14 mouse cellular contexts compared by ENCODE assay signal in the genomic region with DNA sequence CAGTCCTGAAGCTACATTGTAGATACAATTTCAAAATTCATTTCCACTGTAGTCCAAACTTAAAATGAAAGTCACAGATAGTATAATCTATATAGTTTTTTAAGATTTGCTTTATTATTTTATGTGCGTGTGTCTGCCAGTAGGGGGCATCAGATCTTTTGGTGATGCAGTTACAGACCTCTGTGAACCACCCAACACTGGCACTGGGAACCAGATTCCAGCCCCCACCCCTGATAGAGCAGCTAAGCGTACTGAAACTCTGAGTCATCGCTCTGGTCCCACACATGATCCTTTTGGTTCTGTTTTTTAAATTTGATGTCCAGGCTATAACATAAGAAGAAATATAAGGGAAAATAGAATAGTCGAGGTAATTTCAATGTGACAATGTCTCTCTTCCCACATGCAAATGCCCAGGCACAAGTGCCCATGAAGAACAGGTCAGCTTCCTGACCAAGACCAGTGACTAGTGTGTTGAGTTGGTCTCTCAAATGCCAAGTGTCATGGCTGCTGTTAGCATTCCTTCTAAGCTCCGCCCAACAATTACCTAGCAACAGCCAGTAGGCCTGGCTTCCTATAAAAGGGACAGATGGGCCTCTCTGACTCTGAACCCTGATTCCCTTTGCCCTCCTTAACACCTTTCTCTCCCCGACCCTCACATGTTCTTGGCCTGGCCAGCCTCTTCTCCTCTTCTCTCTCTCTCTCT.
DNase-seq lines count a peak whose midpoint lies in the region; ATAC-seq and TF ChIP-seq lines count a peak whose summit lies in the region.
"Had no signal": no experiment of that assay in that cellular context is flagged by ENCODE, and none has a peak within 500 bp of the region (broad histone marks: within the 10 kb centered on the region; RNA-seq: fewer than 3 reads in every experiment).

No protein-coding gene starts in this region.

- H3K4me3 ChIP-seq in heart, embryonic 12.5 days, result no peak overlapping the region
- H3K4me3 ChIP-seq in neural tube, embryonic 11.5 days (ENCODE audit: low read depth, low read length), result no peak overlapping the region
- no peak overlapping the region for H3K4me3 ChIP-seq in hindbrain, embryonic 13.5 days
- H3K4me3 ChIP-seq in stomach, postnatal 0 days (ENCODE audit: low read depth, low read length), result no peak overlapping the region
- H3K4me3 ChIP-seq: embryonic facial prominence, embryonic 15.5 days; liver, embryonic 13.5 days; midbrain, embryonic 12.5 days had no signal

- ATAC-seq in heart, embryonic 12.5 days (ENCODE audit: insufficient number of reproducible peaks, low FRiP score), result no peak
- ATAC-seq in neural tube, embryonic 11.5 days (ENCODE audit: insufficient read depth, low FRiP score, low TSS enrichment), result no peak
- no peak for ATAC-seq in hindbrain, embryonic 13.5 days (ENCODE audit: low FRiP score)
- no peak for ATAC-seq in stomach, postnatal 0 days (ENCODE audit: low FRiP score, low TSS enrichment)

- no peaks in the 10 kb centered on the region for H3K9me3 ChIP-seq in heart, embryonic 12.5 days (replicated peaks)
- no peaks in the 10 kb centered on the region for H3K9me3 ChIP-seq in neural tube, embryonic 11.5 days (ENCODE audit: control insufficient read depth, low read length)
- no peaks in the 10 kb centered on the region for H3K9me3 ChIP-seq in hindbrain, embryonic 13.5 days
- H3K9me3 ChIP-seq in stomach, postnatal 0 days (ENCODE audit: control insufficient read depth, low read length), result no peaks in the 10 kb centered on the region
- H3K9me3 ChIP-seq: embryonic facial prominence, embryonic 15.5 days; liver, embryonic 13.5 days; midbrain, embryonic 12.5 days had no signal

- no peak for TF ChIP-seq EP300 in stomach, postnatal 0 days (optimal IDR thresholded peaks at IDR 0.05)

- peak; percentile 52 for TF ChIP-seq CTCF in stomach, postnatal 0 days (IDR thresholded peaks at IDR 0.05; ENCODE audit: low read depth)

- H3K9ac ChIP-seq in heart, embryonic 12.5 days, result no peak overlapping the region
- no peak overlapping the region for H3K9ac ChIP-seq in neural tube, embryonic 11.5 days (ENCODE audit: low read length)
- H3K9ac ChIP-seq in hindbrain, embryonic 13.5 days, result no peak overlapping the region
- H3K9ac ChIP-seq in stomach, postnatal 0 days (ENCODE audit: low read length), result no peak overlapping the region
- H3K9ac ChIP-seq: embryonic facial prominence, embryonic 15.5 days; liver, embryonic 13.5 days; midbrain, embryonic 12.5 days had no signal

- no peaks in the 10 kb centered on the region for H3K27me3 ChIP-seq in heart, embryonic 12.5 days (replicated peaks)
- no peaks in the 10 kb centered on the region for H3K27me3 ChIP-seq in neural tube, embryonic 11.5 days (ENCODE audit: control insufficient read depth, insufficient read depth, low read length)
- H3K27me3 ChIP-seq in hindbrain, embryonic 13.5 days, result 0 out of 2 replicates have a peak, but pooled peaks cover 10% of the 10 kb centered on the region
- H3K27me3 ChIP-seq in stomach, postnatal 0 days (ENCODE audit: control insufficient read depth, insufficient read depth, low read length), result no peaks in the 10 kb centered on the region
- H3K27me3 ChIP-seq: embryonic facial prominence, embryonic 15.5 days; liver, embryonic 13.5 days had no signal

- intact Hi-C loops in gastrocnemius, postnatal 36 days (cut with DNase I), result no loop called here

- DNase-seq in heart, adult 9 months (ENCODE audit: low spot score in 2 of 2), result no peak
- DNase-seq in neural tube, embryonic 11.5 days (ENCODE audit: low spot score), result no peak
- no peak for DNase-seq in neural tube, embryonic 10.5 days (ENCODE audit: extremely low spot score, low spot score)
- DNase-seq in stomach, postnatal 0 days (ENCODE audit: low spot score), result no peak
- no peak for DNase-seq in yolk sac, embryonic 10.5 days (ENCODE audit: low spot score)
- DNase-seq in gastrocnemius, postnatal 36 days, result no peak
- DNase-seq: kidney, adult 8-10 months; layer of hippocampus, postnatal 36 days; liver, embryonic 13.5 days had no signal

- H3K4me1 ChIP-seq in heart, embryonic 12.5 days (replicated peaks), result peaks cover 50% of the 10 kb centered on the region
- peaks cover 32% of the 10 kb centered on the region for H3K4me1 ChIP-seq in neural tube, embryonic 11.5 days (ENCODE audit: control insufficient read depth, insufficient read depth, low read length)
- H3K4me1 ChIP-seq in hindbrain, embryonic 13.5 days (replicated peaks), result peaks cover 57% of the 10 kb centered on the region
- H3K4me1 ChIP-seq in stomach, postnatal 0 days (replicated peaks; ENCODE audit: control insufficient read depth, insufficient read depth), result no peaks in the 10 kb centered on the region
- H3K4me1 ChIP-seq: liver, embryonic 13.5 days had no signal

- peak overlapping the region; percentile 62; the same call in 1 of the 2 replicates for H3K27ac ChIP-seq in heart, embryonic 12.5 days (ENCODE audit: poor library complexity, severe bottlenecking)
- H3K27ac ChIP-seq in neural tube, embryonic 11.5 days (ENCODE audit: low read depth, low read length), result peak overlapping the region; percentile 15; the same call in 1 of the 2 replicates
- peak overlapping the region; percentile 69 for H3K27ac ChIP-seq in hindbrain, embryonic 13.5 days
- no peak overlapping the region; the same call in 1 of the 2 replicates for H3K27ac ChIP-seq in stomach, postnatal 0 days (replicated peaks)
- H3K27ac ChIP-seq: liver, embryonic 13.5 days had no signal

- no peaks in the 10 kb centered on the region for H3K36me3 ChIP-seq in heart, embryonic 12.5 days
- H3K36me3 ChIP-seq in neural tube, embryonic 11.5 days (ENCODE audit: control insufficient read depth, insufficient read depth, low read length), result no peaks in the 10 kb centered on the region
- H3K36me3 ChIP-seq in hindbrain, embryonic 13.5 days, result no peaks in the 10 kb centered on the region
- no peaks in the 10 kb centered on the region for H3K36me3 ChIP-seq in stomach, postnatal 0 days (ENCODE audit: control insufficient read depth, insufficient read depth, low read length)
- H3K36me3 ChIP-seq: embryonic facial prominence, embryonic 15.5 days; G1E; liver, embryonic 13.5 days; midbrain, embryonic 12.5 days had no signal

- WGBS in heart, embryonic 12.5 days, result 84% methylated on average over 6 of the region's 6 CpGs
- 82% methylated on average over 6 of the region's 6 CpGs for WGBS in neural tube, embryonic 11.5 days
- WGBS in hindbrain, embryonic 13.5 days, result 86% methylated on average over 6 of the region's 6 CpGs
- 79% methylated on average over 6 of the region's 6 CpGs for WGBS in stomach, postnatal 0 days

- H3K4me2 ChIP-seq in heart, embryonic 12.5 days, result no peak overlapping the region
- no peak overlapping the region for H3K4me2 ChIP-seq in neural tube, embryonic 11.5 days (ENCODE audit: low read depth)
- no peak overlapping the region for H3K4me2 ChIP-seq in hindbrain, embryonic 13.5 days
- no peak overlapping the region for H3K4me2 ChIP-seq in stomach, postnatal 0 days (replicated peaks; ENCODE audit: low read depth)
- H3K4me2 ChIP-seq: embryonic facial prominence, embryonic 15.5 days; liver, embryonic 13.5 days; midbrain, embryonic 12.5 days had no signal
